Mouse (Mus musculus): Measurements from ENCODE around the gene Lrig1. TPM values are rescaled to one million over a fixed set of nuclear protein-coding genes. Genes with fewer than 3 reads are reported as not detected.

Lrig1 gene
- polyA plus RNA-seq, 1 experiment from 2014 or later = 10.9 TPM

DNA sequence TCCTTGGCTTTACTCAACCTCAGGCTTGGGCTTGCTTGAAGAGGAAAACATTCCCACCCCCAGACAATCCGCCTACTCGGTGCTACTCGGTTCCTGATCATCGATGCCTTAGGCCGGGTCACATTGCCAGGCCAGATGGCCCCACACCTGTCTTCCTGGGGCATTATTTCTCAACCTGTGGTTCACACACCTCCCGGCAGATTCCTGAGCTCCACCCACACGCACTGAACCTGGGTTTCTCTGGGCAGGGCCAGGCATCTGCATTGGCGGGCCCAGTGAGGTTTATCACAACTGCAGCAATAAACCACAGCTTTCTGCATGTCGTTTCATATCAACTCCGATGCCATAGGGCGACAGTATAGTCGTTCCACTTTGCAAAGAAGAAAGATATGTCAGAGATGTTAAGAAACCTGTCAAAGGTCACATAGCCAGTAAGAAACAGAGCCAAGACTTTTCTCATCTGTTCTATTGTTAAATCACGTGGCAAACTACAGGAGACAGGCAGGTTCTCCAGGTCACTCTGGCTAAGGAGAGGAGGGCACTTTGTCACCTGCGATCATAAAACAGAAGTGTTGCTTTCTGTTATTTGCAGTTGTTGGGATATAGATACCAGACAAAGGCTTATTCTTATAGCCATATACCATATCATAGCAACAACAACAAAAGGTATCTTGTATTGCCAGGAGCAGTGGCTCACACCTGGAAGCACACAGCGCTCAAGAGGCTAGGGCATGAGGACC is 18.8 kb upstream of the Lrig1 start:
- no peak overlapping the region for H3K9ac ChIP-seq (ENCODE audit: low read depth, low read length)
- no peak for ATAC-seq (replicated peaks; ENCODE audit: insufficient number of reproducible peaks, low FRiP score, low TSS enrichment)
- no peak overlapping the region for H3K27ac ChIP-seq (ENCODE audit: low read depth, low read length)
- H3K4me1 ChIP-seq (ENCODE audit: control insufficient read depth, insufficient read depth, low read length) = no peaks in the 10 kb centered on the region
- H3K27me3 ChIP-seq (ENCODE audit: control insufficient read depth, insufficient read depth, low read length) = no peaks in the 10 kb centered on the region
- H3K9me3 ChIP-seq (replicated peaks; ENCODE audit: control insufficient read depth, low read length) = no peaks in the 10 kb centered on the region
- H3K4me2 ChIP-seq = no peak overlapping the region
- no peak overlapping the region for H3K4me3 ChIP-seq (ENCODE audit: low read depth, low read length)
- 73% methylated on average over 15 of the region's 15 CpGs for whole genome bisulfite sequencing (ENCODE audit: insufficient replicate concordance)
- no peaks in the 10 kb centered on the region for H3K36me3 ChIP-seq (ENCODE audit: control insufficient read depth, insufficient read depth, low read length)

DNA sequence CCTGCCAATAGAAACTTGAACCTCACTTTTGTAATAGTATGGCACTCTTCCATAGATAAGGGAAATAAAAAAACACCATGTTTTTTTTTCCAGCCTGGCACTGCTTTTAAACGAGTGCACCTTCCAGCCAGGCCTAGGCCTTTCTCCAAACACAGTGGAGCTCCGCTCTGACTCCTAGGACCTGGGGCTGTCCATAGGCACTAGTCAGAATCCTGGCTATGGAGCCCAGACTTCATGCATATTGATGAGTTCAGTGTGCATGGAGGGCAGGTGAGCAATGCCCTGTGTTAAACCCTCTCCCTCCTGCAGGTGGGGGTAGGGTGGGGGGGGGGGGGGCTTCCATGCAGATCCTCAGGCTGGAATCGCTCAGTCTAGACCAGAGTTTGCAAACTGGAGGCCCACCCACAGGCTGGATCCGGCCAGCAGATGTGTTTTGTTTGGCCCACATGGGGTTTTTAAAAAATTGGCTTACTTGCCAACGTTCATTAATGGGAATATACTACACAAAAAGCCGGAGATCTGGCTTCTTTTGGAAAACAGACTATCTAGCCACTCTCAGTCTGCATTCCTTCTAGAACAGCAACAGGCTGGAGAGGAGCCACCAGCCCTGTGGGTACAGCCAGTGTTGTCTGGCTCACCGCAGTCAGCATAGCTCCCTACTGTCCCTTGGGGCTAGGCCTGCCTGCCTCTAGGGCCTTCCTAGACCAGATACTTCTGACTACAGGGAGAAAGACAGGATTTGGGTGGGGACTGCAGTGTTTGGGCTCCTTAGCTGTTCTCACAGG is 17.9 kb upstream of the Lrig1 start:
- Histone ChIP-seq H3K27ac (ENCODE audit: low read depth, low read length) (no peak overlapping the region), H3K4me2 (no peak overlapping the region), H3K27me3 (ENCODE audit: control insufficient read depth, insufficient read depth, low read length) (no peaks in the 10 kb centered on the region), H3K36me3 (ENCODE audit: control insufficient read depth, insufficient read depth, low read length) (no peaks in the 10 kb centered on the region), H3K4me3 (ENCODE audit: low read depth, low read length) (no peak overlapping the region), H3K9ac (ENCODE audit: low read depth, low read length) (no peak overlapping the region), H3K9me3 (replicated peaks; ENCODE audit: control insufficient read depth, low read length) (no peaks in the 10 kb centered on the region), H3K4me1 (ENCODE audit: control insufficient read depth, insufficient read depth, low read length) (no peaks in the 10 kb centered on the region)
- ATAC-seq (replicated peaks; ENCODE audit: insufficient number of reproducible peaks, low FRiP score, low TSS enrichment) = no peak
- 67% methylated on average over 7 of the region's 7 CpGs for WGBS (ENCODE audit: insufficient replicate concordance)

DNA sequence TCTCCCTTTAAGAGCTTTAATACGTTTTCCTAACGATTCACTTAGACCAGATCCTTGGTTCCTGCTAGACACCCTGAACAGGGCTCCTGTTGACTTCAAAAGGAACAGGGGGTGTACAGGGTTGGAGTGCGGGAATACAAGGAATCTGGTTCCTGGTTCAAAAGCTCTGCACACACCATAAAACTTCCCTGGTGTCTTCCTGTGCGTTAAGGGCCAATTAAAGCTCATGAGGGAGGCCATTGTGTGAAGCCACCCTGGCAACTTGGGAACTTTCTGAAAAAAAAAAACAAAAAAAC is 15.6 kb upstream of the Lrig1 start:
- 56% methylated on average over 4 of the region's 4 CpGs for WGBS (ENCODE audit: insufficient replicate concordance)
- no peaks in the 10 kb centered on the region for H3K27me3 ChIP-seq (ENCODE audit: control insufficient read depth, insufficient read depth, low read length)
- H3K9ac ChIP-seq (ENCODE audit: low read depth, low read length) = no peak overlapping the region
- no peak overlapping the region for H3K4me3 ChIP-seq (ENCODE audit: low read depth, low read length)
- no peak overlapping the region for H3K4me2 ChIP-seq
- no peak for ATAC-seq (replicated peaks; ENCODE audit: insufficient number of reproducible peaks, low FRiP score, low TSS enrichment)
- no peaks in the 10 kb centered on the region for H3K36me3 ChIP-seq (ENCODE audit: control insufficient read depth, insufficient read depth, low read length)
- no peaks in the 10 kb centered on the region for H3K4me1 ChIP-seq (ENCODE audit: control insufficient read depth, insufficient read depth, low read length)
- no peak overlapping the region for H3K27ac ChIP-seq (ENCODE audit: low read depth, low read length)
- H3K9me3 ChIP-seq (replicated peaks; ENCODE audit: control insufficient read depth, low read length) = no peaks in the 10 kb centered on the region

DNA sequence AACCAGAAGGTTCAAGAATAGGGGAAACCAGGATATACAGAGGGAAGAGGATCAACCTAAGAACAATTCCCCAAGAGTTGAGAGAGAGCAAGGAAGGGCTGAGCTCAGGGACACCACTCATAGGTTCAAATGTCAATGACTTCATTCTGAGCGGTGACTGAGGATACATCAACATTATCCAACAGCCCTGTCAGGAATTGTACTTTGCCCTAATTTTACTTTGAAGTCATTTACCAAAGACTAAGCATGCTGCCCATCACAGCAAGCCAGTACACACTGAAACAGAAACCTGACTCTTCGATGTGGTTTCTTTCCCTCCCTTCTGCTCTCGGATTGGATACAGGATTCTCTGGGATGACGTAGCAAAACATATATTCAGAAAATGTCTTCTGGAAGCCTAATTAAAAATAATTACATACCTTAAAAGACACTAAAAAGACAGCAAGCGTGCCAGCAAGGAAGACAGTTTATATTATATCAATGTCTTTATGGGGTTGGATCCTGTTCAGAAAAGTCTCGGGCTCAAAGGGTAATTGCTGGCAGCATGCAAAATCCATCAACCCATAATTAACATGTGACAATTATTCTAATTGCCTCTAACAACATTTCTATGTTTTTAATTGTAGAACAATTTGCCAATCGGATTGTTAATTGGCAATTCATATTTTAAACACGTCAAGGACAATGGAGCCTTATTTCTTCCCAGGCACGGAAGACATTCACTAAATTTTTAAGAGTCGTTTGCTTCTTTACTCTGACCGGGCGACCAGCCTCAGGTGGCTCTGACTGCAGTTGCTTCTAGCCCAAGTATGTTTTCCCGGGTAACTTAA is 15.1 kb upstream of the Lrig1 start:
- WGBS (ENCODE audit: insufficient replicate concordance) = 73% methylated on average over 13 of the region's 13 CpGs

DNA sequence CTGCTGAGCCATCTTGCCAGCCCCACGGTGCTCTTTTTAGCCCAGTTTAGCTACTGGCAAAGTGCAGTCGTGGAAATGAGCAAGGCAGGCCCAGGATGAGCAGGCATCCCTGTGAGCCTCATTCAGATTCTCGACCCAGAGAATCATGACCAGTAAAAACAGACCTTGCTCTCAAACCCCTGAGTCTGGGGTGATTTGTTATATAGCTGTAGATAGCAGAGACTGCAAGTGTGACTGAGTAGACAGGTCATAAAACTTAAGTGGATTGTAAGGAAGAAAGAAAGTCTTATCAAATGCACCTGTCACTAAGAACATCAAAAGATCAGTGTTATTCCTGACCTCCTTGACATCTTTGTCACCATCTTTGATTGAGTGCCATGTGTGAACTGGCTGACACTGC is 9.9 kb upstream of the Lrig1 start:
- Histone ChIP-seq H3K4me2 (no peak overlapping the region), H3K4me3 (ENCODE audit: low read depth, low read length) (no peak overlapping the region), H3K36me3 (ENCODE audit: control insufficient read depth, insufficient read depth, low read length) (no peaks in the 10 kb centered on the region), H3K4me1 (ENCODE audit: control insufficient read depth, insufficient read depth, low read length) (no peaks in the 10 kb centered on the region), H3K27ac (ENCODE audit: low read depth, low read length) (no peak overlapping the region), H3K27me3 (ENCODE audit: control insufficient read depth, insufficient read depth, low read length) (no peaks in the 10 kb centered on the region), H3K9ac (ENCODE audit: low read depth, low read length) (no peak overlapping the region), H3K9me3 (replicated peaks; ENCODE audit: control insufficient read depth, low read length) (no peaks in the 10 kb centered on the region)
- ATAC-seq (replicated peaks; ENCODE audit: insufficient number of reproducible peaks, low FRiP score, low TSS enrichment) = no peak
- 43% methylated on average over 3 of the region's 3 CpGs for WGBS (ENCODE audit: insufficient replicate concordance)

More for the DNA sequence above, 15.1 kb upstream of the Lrig1 start:
- Histone ChIP-seq H3K27me3 (ENCODE audit: control insufficient read depth, insufficient read depth, low read length) (no peaks in the 10 kb centered on the region), H3K4me1 (ENCODE audit: control insufficient read depth, insufficient read depth, low read length) (no peaks in the 10 kb centered on the region), H3K4me2 (no peak overlapping the region), H3K27ac (ENCODE audit: low read depth, low read length) (no peak overlapping the region), H3K9me3 (replicated peaks; ENCODE audit: control insufficient read depth, low read length) (no peaks in the 10 kb centered on the region), H3K9ac (ENCODE audit: low read depth, low read length) (no peak overlapping the region), H3K36me3 (ENCODE audit: control insufficient read depth, insufficient read depth, low read length) (no peaks in the 10 kb centered on the region), H3K4me3 (ENCODE audit: low read depth, low read length) (no peak overlapping the region)
- no peak for ATAC-seq (replicated peaks; ENCODE audit: insufficient number of reproducible peaks, low FRiP score, low TSS enrichment)

DNA sequence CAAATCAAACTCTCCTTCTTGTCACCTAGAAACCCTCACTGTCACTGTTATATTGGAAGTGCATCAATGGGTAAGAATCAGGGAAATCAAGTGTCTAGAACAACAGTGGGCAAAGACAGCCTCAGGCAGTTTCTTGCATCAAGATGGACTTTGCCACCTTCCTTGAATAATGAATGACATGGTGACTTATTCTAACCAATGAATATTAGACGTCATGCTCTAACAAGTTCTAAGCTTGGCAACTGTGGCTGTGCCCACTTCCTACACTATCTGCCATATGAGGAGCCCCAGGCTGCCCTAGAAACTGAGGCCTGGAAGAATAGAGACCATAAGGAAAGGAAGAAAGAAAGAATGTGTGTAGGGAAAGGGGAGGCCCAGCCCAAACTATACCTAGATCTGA is 9.2 kb upstream of the Lrig1 start:
- H3K36me3 ChIP-seq (ENCODE audit: control insufficient read depth, insufficient read depth, low read length) = no peaks in the 10 kb centered on the region
- H3K9me3 ChIP-seq (replicated peaks; ENCODE audit: control insufficient read depth, low read length) = no peaks in the 10 kb centered on the region
- no peak overlapping the region for H3K4me2 ChIP-seq
- H3K27me3 ChIP-seq (ENCODE audit: control insufficient read depth, insufficient read depth, low read length) = no peaks in the 10 kb centered on the region
- no peak overlapping the region for H3K9ac ChIP-seq (ENCODE audit: low read depth, low read length)
- ATAC-seq (replicated peaks; ENCODE audit: insufficient number of reproducible peaks, low FRiP score, low TSS enrichment) = no peak
- no peak overlapping the region for H3K27ac ChIP-seq (ENCODE audit: low read depth, low read length)
- H3K4me3 ChIP-seq (ENCODE audit: low read depth, low read length) = no peak overlapping the region
- 75% methylated on average over 1 of the region's 1 CpGs for WGBS (ENCODE audit: insufficient replicate concordance)
- H3K4me1 ChIP-seq (ENCODE audit: control insufficient read depth, insufficient read depth, low read length) = no peaks in the 10 kb centered on the region

DNA sequence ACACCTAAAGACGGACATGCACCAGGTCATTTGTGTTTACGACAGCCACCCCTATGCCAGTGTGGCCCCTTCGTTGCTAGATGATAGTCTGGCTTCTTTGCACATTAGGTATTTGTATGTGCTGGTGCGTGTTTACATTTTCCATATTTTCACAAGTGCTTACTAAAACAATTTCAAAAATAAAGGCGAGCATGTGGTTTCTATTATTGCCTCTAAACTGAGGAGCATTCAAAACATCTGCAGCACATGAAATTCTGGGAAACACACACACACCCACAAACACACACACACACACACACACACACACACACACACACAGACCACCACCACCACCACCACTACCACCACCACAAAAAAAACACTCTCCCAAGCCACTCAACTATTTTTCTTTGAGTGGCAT is 7.3 kb upstream of the Lrig1 start:
- no peak for ATAC-seq (replicated peaks; ENCODE audit: insufficient number of reproducible peaks, low FRiP score, low TSS enrichment)
- Histone ChIP-seq H3K36me3 (ENCODE audit: control insufficient read depth, insufficient read depth, low read length) (no peaks in the 10 kb centered on the region), H3K4me1 (ENCODE audit: control insufficient read depth, insufficient read depth, low read length) (no peaks in the 10 kb centered on the region), H3K4me3 (ENCODE audit: low read depth, low read length) (no peak overlapping the region), H3K9me3 (replicated peaks; ENCODE audit: control insufficient read depth, low read length) (no peaks in the 10 kb centered on the region), H3K27me3 (ENCODE audit: control insufficient read depth, insufficient read depth, low read length) (no peaks in the 10 kb centered on the region), H3K27ac (ENCODE audit: low read depth, low read length) (no peak overlapping the region), H3K9ac (ENCODE audit: low read depth, low read length) (no peak overlapping the region), H3K4me2 (no peak overlapping the region)
- 80% methylated on average over 5 of the region's 5 CpGs for WGBS (ENCODE audit: insufficient replicate concordance)

DNA sequence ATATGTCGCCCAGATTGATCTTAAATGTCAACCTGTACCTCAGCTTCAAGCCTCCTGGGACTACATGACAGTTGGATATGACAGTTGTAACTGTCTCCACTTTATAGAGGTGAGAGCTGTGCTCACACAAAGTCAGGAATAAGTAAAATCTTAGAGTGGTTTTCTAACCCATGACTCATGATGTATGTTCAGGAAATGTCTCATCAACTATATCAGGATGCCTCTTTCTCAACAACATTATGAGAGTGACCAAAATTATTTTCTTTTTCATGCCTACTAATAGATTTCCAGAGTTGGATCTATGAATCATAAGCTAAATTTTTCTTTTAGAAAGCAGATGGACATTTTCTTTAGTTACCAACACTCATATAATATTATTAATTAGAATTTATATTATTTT is 6.0 kb upstream of the Lrig1 start:
- peaks cover 4% of the 10 kb centered on the region; the same call in 1 of the 2 replicates for H3K4me1 ChIP-seq (ENCODE audit: control insufficient read depth, insufficient read depth, low read length)
- H3K9ac ChIP-seq (ENCODE audit: low read depth, low read length) = no peak overlapping the region
- no peaks in the 10 kb centered on the region for H3K27me3 ChIP-seq (ENCODE audit: control insufficient read depth, insufficient read depth, low read length)
- no peaks in the 10 kb centered on the region for H3K36me3 ChIP-seq (ENCODE audit: control insufficient read depth, insufficient read depth, low read length)
- H3K27ac ChIP-seq (ENCODE audit: low read depth, low read length) = no peak overlapping the region
- no peak overlapping the region for H3K4me3 ChIP-seq (ENCODE audit: low read depth, low read length)
- ATAC-seq (replicated peaks; ENCODE audit: insufficient number of reproducible peaks, low FRiP score, low TSS enrichment) = no peak
- H3K4me2 ChIP-seq = no peak overlapping the region
- no peaks in the 10 kb centered on the region for H3K9me3 ChIP-seq (replicated peaks; ENCODE audit: control insufficient read depth, low read length)
- 49% methylated on average over 1 of the region's 1 CpGs for WGBS (ENCODE audit: insufficient replicate concordance)

Measured in heart, embryonic 11.5 days (tissue).